Mouse (Mus musculus): Measurements from ENCODE around the gene Mgarp. TPM values are rescaled to one million over a fixed set of nuclear protein-coding genes. Genes with fewer than 3 reads are reported as not detected.
"Not testable (repeated sequence)": the region's sequence is repeated elsewhere in the genome, so short reads cannot be mapped to it uniquely, and the experiment has no call there.

The Mgarp gene
- polyA plus RNA-seq, 1 experiment from 2014 or later: 9.5 TPM

GRCm38 (mm10) chr3:51397700-51398299, 1.3 kb upstream of the Mgarp start:
- H3K27ac ChIP-seq: no peak overlapping the region
- no peak overlapping the region for H3K9ac ChIP-seq
- H3K4me2 ChIP-seq: no peak overlapping the region
- no peaks in the 10 kb centered on the region for H3K9me3 ChIP-seq (replicated peaks)
- no peak for ATAC-seq (replicated peaks; ENCODE audit: insufficient number of reproducible peaks, insufficient read depth, low FRiP score, low read depth)
- peaks cover 13% of the 10 kb centered on the region for H3K4me1 ChIP-seq (replicated peaks)
- H3K27me3 ChIP-seq: peaks cover 14% of the 10 kb centered on the region; the same call in 1 of the 2 replicates
- WGBS: 55% methylated on average over 15 of the region's 15 CpGs
- peaks cover 2% of the 10 kb centered on the region; the same call in 1 of the 2 replicates for H3K36me3 ChIP-seq
- H3K4me3 ChIP-seq: no peak overlapping the region

- H3K4me1 ChIP-seq (replicated peaks): peaks cover 13% of the 10 kb centered on the region
- H3K4me3 ChIP-seq: peak overlapping the region; percentile 58
- ATAC-seq (replicated peaks; ENCODE audit: insufficient number of reproducible peaks, insufficient read depth, low FRiP score, low read depth): no peak
- H3K27me3 ChIP-seq: peaks cover 14% of the 10 kb centered on the region; the same call in 1 of the 2 replicates
- H3K9ac ChIP-seq: no peak overlapping the region
- H3K36me3 ChIP-seq: no peaks in the 10 kb centered on the region
- H3K9me3 ChIP-seq (replicated peaks): no peaks in the 10 kb centered on the region
- WGBS: 39% methylated on average over 19 of the region's 19 CpGs
- H3K4me2 ChIP-seq: peak overlapping the region; percentile 91
- H3K27ac ChIP-seq: no peak overlapping the region
These were observed 935 bp downstream of the Mgarp start for GRCm38 (mm10) chr3:51395461-51396145.

- no peak overlapping the region for H3K4me2 ChIP-seq
- H3K4me3 ChIP-seq: no peak overlapping the region
- H3K4me1 ChIP-seq (replicated peaks): peaks cover 13% of the 10 kb centered on the region
- peaks cover 14% of the 10 kb centered on the region; the same call in 1 of the 2 replicates for H3K27me3 ChIP-seq
- H3K36me3 ChIP-seq: no peaks in the 10 kb centered on the region
- no peak overlapping the region for H3K9ac ChIP-seq
- ATAC-seq (replicated peaks; ENCODE audit: insufficient number of reproducible peaks, insufficient read depth, low FRiP score, low read depth): no peak
- no peak overlapping the region for H3K27ac ChIP-seq
- no peaks in the 10 kb centered on the region for H3K9me3 ChIP-seq (replicated peaks)
- 64% methylated on average over 3 of the region's 3 CpGs for WGBS
These were observed 1.7 kb downstream of the Mgarp start for GRCm38 (mm10) chr3:51394881-51395280.

- no peak for ATAC-seq (replicated peaks; ENCODE audit: insufficient number of reproducible peaks, insufficient read depth, low FRiP score, low read depth)
- H3K4me1 ChIP-seq (replicated peaks): peaks cover 12% of the 10 kb centered on the region
- peaks cover 14% of the 10 kb centered on the region; the same call in 1 of the 2 replicates for H3K27me3 ChIP-seq
- H3K27ac ChIP-seq: no peak overlapping the region
- WGBS: 91% methylated on average over 2 of the region's 2 CpGs
- H3K4me3 ChIP-seq: no peak overlapping the region
- H3K9me3 ChIP-seq (replicated peaks): no peaks in the 10 kb centered on the region
- H3K9ac ChIP-seq: no peak overlapping the region
- no peak overlapping the region for H3K4me2 ChIP-seq
- H3K36me3 ChIP-seq: no peaks in the 10 kb centered on the region
These were observed 2.9 kb downstream of the Mgarp start for GRCm38 (mm10) chr3:51393651-51394050.

- not testable (repeated sequence) for H3K36me3 ChIP-seq; H3K9ac ChIP-seq; H3K27ac ChIP-seq; ATAC-seq (replicated peaks; ENCODE audit: insufficient number of reproducible peaks, insufficient read depth, low FRiP score, low read depth); H3K4me3 ChIP-seq; H3K4me2 ChIP-seq; H3K9me3 ChIP-seq (replicated peaks)
- peaks cover 14% of the 10 kb centered on the region; the same call in 1 of the 2 replicates for H3K27me3 ChIP-seq
- H3K4me1 ChIP-seq (replicated peaks): peaks cover 13% of the 10 kb centered on the region
- 92% methylated on average over 3 of the region's 3 CpGs for WGBS
These were observed 3.5 kb downstream of the Mgarp start for GRCm38 (mm10) chr3:51393018-51393417.

GRCm38 (mm10) chr3:51391591-51391990, 4.9 kb downstream of the Mgarp start:
- H3K27me3 ChIP-seq: 0 out of 2 replicates have a peak, but pooled peaks cover 10% of the 10 kb centered on the region
- H3K9me3 ChIP-seq (replicated peaks): no peaks in the 10 kb centered on the region
- H3K27ac ChIP-seq: no peak overlapping the region
- H3K36me3 ChIP-seq: no peaks in the 10 kb centered on the region
- no peak for ATAC-seq (replicated peaks; ENCODE audit: insufficient number of reproducible peaks, insufficient read depth, low FRiP score, low read depth)
- 94% methylated on average over 5 of the region's 5 CpGs for WGBS
- peaks cover 11% of the 10 kb centered on the region for H3K4me1 ChIP-seq (replicated peaks)
- H3K4me2 ChIP-seq: no peak overlapping the region
- H3K9ac ChIP-seq: no peak overlapping the region
- no peak overlapping the region for H3K4me3 ChIP-seq

GRCm38 (mm10) chr3:51391095-51391494, 5.4 kb downstream of the Mgarp start:
- Histone ChIP-seq H3K9me3 (replicated peaks) (no peaks in the 10 kb centered on the region), H3K27ac (no peak overlapping the region), H3K4me1 (replicated peaks) (peaks cover 8% of the 10 kb centered on the region), H3K4me3 (no peak overlapping the region), H3K9ac (no peak overlapping the region), H3K4me2 (no peak overlapping the region), H3K36me3 (no peaks in the 10 kb centered on the region), H3K27me3 (0 out of 2 replicates have a peak, but pooled peaks cover 7% of the 10 kb centered on the region)
- WGBS: 79% methylated on average over 5 of the region's 5 CpGs
- ATAC-seq (replicated peaks; ENCODE audit: insufficient number of reproducible peaks, insufficient read depth, low FRiP score, low read depth): no peak

GRCm38 (mm10) chr3:51388904-51389303, 7.6 kb downstream of the Mgarp start:
- Histone ChIP-seq H3K4me3 (peak overlapping the region; percentile 35), H3K27me3 (no peaks in the 10 kb centered on the region), H3K4me2 (peak overlapping the region; percentile 62), H3K36me3 (no peaks in the 10 kb centered on the region), H3K9ac (no peak overlapping the region; the same call in 1 of the 2 replicates), H3K9me3 (replicated peaks) (no peaks in the 10 kb centered on the region), H3K4me1 (replicated peaks) (peaks cover 7% of the 10 kb centered on the region), H3K27ac (no peak overlapping the region)
- 1% methylated on average over 13 of the region's 13 CpGs for WGBS
- ATAC-seq (replicated peaks; ENCODE audit: insufficient number of reproducible peaks, insufficient read depth, low FRiP score, low read depth): 0 out of 2 replicates have a peak, but pooled peaks have one; percentile 31

- H3K4me2 ChIP-seq: no peak overlapping the region
- H3K27me3 ChIP-seq: no peaks in the 10 kb centered on the region
- no peak overlapping the region for H3K9ac ChIP-seq
- no peak overlapping the region for H3K27ac ChIP-seq
- H3K4me1 ChIP-seq (replicated peaks): peaks cover 7% of the 10 kb centered on the region
- H3K36me3 ChIP-seq: no peaks in the 10 kb centered on the region
- WGBS: 65% methylated on average over 8 of the region's 8 CpGs
- no peak overlapping the region for H3K4me3 ChIP-seq
- no peaks in the 10 kb centered on the region for H3K9me3 ChIP-seq (replicated peaks)
- ATAC-seq (replicated peaks; ENCODE audit: insufficient number of reproducible peaks, insufficient read depth, low FRiP score, low read depth): no peak
These were observed 8.6 kb downstream of the Mgarp start for GRCm38 (mm10) chr3:51387868-51388381.

- H3K36me3 ChIP-seq: no peaks in the 10 kb centered on the region
- 75% methylated on average over 3 of the region's 3 CpGs for WGBS
- no peak overlapping the region for H3K4me2 ChIP-seq
- no peak overlapping the region for H3K4me3 ChIP-seq
- no peak for ATAC-seq (replicated peaks; ENCODE audit: insufficient number of reproducible peaks, insufficient read depth, low FRiP score, low read depth)
- no peaks in the 10 kb centered on the region for H3K27me3 ChIP-seq
- no peak overlapping the region for H3K9ac ChIP-seq
- peaks cover 7% of the 10 kb centered on the region for H3K4me1 ChIP-seq (replicated peaks)
- H3K9me3 ChIP-seq (replicated peaks): no peaks in the 10 kb centered on the region
- no peak overlapping the region for H3K27ac ChIP-seq
These were observed 9.4 kb downstream of the Mgarp start for GRCm38 (mm10) chr3:51387134-51387451.

GRCm38 (mm10) chr3:51386441-51387133, 10.0 kb downstream of the Mgarp start:
- Histone ChIP-seq H3K36me3 (no peaks in the 10 kb centered on the region), H3K27me3 (no peaks in the 10 kb centered on the region), H3K9me3 (replicated peaks) (no peaks in the 10 kb centered on the region), H3K4me3 (no peak overlapping the region), H3K4me1 (replicated peaks) (peaks cover 7% of the 10 kb centered on the region), H3K9ac (no peak overlapping the region), H3K4me2 (no peak overlapping the region), H3K27ac (no peak overlapping the region)
- ATAC-seq (replicated peaks; ENCODE audit: insufficient number of reproducible peaks, insufficient read depth, low FRiP score, low read depth): no peak
- WGBS: 49% methylated on average over 12 of the region's 12 CpGs
